Mouse (Mus musculus) midbrain, embryonic 13.5 days (tissue): ENCODE data around the gene Gbx1. TPM values are rescaled to one million over a fixed set of nuclear protein-coding genes. Genes with fewer than 3 reads are reported as not detected.

Experiments used
- ATAC-seq: fragments of 200-750 bp; cut with Nextera tagmentation; 2 replicates; pipeline ENCODE4 v1.8.0; 2017; ENCODE audit warnings: mild to moderate bottlenecking, moderate TSS enrichment, moderate library complexity
- H3K27ac ChIP-seq: fragments of 300-500 bp; sonication (generic); 2 replicates; pipeline ENCODE4 v1.5.1; 2015; ENCODE audit warnings: inconsistent platforms, mild to moderate bottlenecking, moderate library complexity
- H3K27me3 ChIP-seq: fragments of 300-500 bp; sonication (generic); 2 replicates; pipeline ENCODE4 v1.6.1; 2015; ENCODE audit warnings: mild to moderate bottlenecking, inconsistent platforms
- H3K36me3 ChIP-seq: fragments of 300-500 bp; sonication (generic); 2 replicates; pipeline ENCODE4 v1.6.1; 2015; ENCODE audit warnings: mild to moderate bottlenecking, inconsistent platforms
- H3K4me1 ChIP-seq: fragments of 300-500 bp; sonication (generic); replicated peaks from 2 replicates; pipeline ENCODE4 v1.6.1; 2015; ENCODE audit warnings: inconsistent platforms
- H3K4me2 ChIP-seq: fragments of 300-500 bp; sonication (generic); replicated peaks from 2 replicates; pipeline ENCODE4 v1.6.1; 2015; ENCODE audit warnings: moderate library complexity, mild to moderate bottlenecking, inconsistent platforms
- H3K4me3 ChIP-seq: fragments of 300-500 bp; sonication (generic); replicated peaks from 2 replicates; pipeline ENCODE4 v1.5.1; 2015; ENCODE audit warnings: mild to moderate bottlenecking, inconsistent platforms
- H3K9ac ChIP-seq: fragments of 300-500 bp; sonication (generic); replicated peaks from 2 replicates; pipeline ENCODE4 v1.6.1; 2015; ENCODE audit warnings: mild to moderate bottlenecking, inconsistent platforms
- H3K9me3 ChIP-seq: fragments of 300-500 bp; sonication (generic); 2 replicates; pipeline ENCODE4 v1.6.1; 2016; ENCODE audit warnings: mild to moderate bottlenecking, inconsistent platforms
- WGBS: fragments of 180-500 bp; shearing (Covaris S2); methylation state at CpG from one replicate; pipeline ENCODE4 v1.1.7; 2015; 5-methylcytosine and 5-hydroxymethylcytosine counted together
- polyA plus RNA-seq: library from polyadenylated mRNA; unstranded; fragments of >200 nt; fragmentation: Nextera tagmentation; extraction: Ambion mirVana; gene quantifications from 2 replicates; pipeline ENCODE4 v1.2.1, GENCODE M21; 2015

The Gbx1 gene
- polyA plus RNA-seq, 1 experiment from 2014 or later, result 0.20 TPM

DNA sequence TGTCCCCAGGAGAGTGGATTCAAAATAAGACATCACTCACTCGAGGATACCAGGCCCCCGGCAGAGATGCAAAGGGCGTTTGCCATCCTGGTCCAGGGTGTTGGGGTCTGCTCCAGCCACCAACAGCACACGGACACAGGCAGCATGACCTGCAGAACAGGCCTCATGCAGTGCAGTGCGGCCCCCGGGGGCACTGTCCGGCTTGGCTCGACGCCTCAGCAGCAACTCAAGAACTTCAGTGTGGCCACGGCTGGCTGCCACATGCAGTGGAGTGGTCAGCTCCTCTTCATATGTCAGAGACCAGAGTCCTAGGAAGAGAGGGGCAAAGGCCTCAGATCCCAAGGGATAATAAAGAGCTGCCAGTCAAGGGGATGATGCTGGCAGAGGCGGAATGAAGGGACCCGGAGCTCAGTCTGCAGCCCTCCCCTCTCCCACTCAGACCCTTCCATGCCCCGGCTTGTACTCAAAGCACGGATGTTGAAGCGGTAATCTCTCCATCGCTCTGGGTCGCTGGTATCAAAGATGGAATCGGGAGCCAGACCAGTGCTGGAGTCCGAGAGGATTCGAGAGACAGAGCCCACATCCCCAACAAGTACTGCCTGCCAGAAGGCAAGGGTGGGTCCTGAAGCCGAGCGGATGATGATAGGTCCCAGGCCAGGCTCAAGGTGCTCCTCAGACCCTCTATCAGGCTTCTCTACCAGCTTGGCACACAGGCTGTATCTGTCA lies 12.7 kb upstream of the Gbx1 start:
- Histone ChIP-seq H3K4me3 (no peak overlapping the region), H3K4me1 (no peaks in the 10 kb centered on the region), H3K27me3 (0 out of 2 replicates have a peak, but pooled peaks cover 5% of the 10 kb centered on the region), H3K9me3 (no peaks in the 10 kb centered on the region), H3K36me3 (no peaks in the 10 kb centered on the region), H3K27ac (no peak overlapping the region), H3K9ac (no peak overlapping the region), H3K4me2 (no peak overlapping the region)
- 83% methylated on average over 22 of the region's 22 CpGs for WGBS
- no peak for ATAC-seq

DNA sequence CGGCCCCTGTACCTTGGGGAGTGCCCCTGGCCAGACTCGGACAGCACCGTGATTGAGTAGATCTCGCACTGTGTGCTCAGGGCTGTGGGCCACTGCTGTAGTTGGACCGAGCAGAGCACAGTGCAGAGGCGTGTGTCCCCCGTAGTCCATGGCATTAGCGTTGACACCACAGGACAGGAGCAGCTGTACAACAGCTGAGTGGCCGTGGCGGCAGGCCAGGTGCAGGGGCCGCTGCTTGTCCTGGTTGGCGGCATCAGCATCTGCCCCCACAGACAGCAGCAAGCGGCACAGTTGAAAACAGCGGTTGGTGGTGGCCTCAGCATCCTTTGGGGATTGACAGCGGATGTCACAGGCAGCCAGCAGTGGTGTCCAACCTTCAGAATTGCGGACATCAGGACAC lies 10.6 kb upstream of the Gbx1 start:
- Histone ChIP-seq H3K9me3 (no peaks in the 10 kb centered on the region), H3K9ac (no peak overlapping the region), H3K4me1 (no peaks in the 10 kb centered on the region), H3K4me3 (no peak overlapping the region), H3K27me3 (peaks cover 12% of the 10 kb centered on the region; the same call in 1 of the 2 replicates), H3K27ac (no peak overlapping the region), H3K36me3 (no peaks in the 10 kb centered on the region), H3K4me2 (no peak overlapping the region)
- ATAC-seq, result 0 out of 2 replicates have a peak, but pooled peaks have one; percentile 41
- 68% methylated on average over 16 of the region's 16 CpGs for WGBS

DNA sequence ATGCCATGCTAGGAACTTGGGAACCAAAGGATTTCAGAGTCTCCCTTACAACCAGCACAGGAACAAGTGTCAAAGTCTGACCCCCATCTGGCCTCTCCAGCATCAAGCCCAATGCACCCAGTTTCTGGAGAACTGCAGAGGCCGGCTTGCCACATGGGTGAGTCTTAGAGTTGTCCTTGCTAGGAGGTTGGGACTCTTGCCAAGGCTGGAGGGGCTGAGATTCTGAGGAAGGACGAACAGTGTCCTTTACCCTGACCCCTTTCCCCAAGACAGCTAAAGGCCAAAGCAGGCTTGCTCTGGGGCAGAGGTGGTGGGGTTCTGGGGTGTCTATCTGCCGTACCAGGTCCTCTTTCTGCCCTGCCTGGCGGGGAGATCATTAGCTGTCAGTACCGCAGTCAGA lies 9.5 kb upstream of the Gbx1 start:
- H3K4me1 ChIP-seq, result no peaks in the 10 kb centered on the region
- H3K4me3 ChIP-seq, result no peak overlapping the region
- 74% methylated on average over 5 of the region's 5 CpGs for WGBS
- H3K4me2 ChIP-seq, result no peak overlapping the region
- no peaks in the 10 kb centered on the region for H3K36me3 ChIP-seq
- H3K27ac ChIP-seq, result no peak overlapping the region
- no peaks in the 10 kb centered on the region for H3K9me3 ChIP-seq
- H3K27me3 ChIP-seq, result peaks cover 19% of the 10 kb centered on the region; the same call in 1 of the 2 replicates
- ATAC-seq, result no peak
- no peak overlapping the region for H3K9ac ChIP-seq

DNA sequence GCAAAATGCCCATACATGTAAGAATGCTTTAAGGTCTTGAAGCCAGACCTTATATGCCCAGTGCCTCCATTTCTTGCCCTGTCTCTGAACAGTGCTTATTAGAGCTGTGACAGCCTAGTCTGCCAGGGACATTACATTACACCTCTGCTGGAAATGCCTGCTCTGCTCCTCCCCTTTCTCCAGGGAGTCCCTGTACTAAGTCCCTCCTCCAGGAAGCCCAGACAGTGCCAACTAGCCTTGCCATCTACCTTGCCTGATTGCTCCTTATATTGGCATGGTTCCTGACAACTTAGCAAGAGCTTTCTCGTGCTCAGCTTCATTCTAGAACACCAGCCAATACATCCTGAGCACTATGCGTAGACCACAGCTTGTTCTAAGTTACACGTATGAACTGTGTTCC lies 8.7 kb upstream of the Gbx1 start:
- no peaks in the 10 kb centered on the region for H3K4me1 ChIP-seq
- no peak overlapping the region for H3K4me2 ChIP-seq
- no peaks in the 10 kb centered on the region for H3K36me3 ChIP-seq
- H3K9me3 ChIP-seq, result no peaks in the 10 kb centered on the region
- peaks cover 25% of the 10 kb centered on the region; the same call in 1 of the 2 replicates for H3K27me3 ChIP-seq
- H3K9ac ChIP-seq, result no peak overlapping the region
- ATAC-seq, result no peak
- no peak overlapping the region for H3K4me3 ChIP-seq
- no peak overlapping the region for H3K27ac ChIP-seq
- WGBS, result 84% methylated on average over 3 of the region's 3 CpGs

DNA sequence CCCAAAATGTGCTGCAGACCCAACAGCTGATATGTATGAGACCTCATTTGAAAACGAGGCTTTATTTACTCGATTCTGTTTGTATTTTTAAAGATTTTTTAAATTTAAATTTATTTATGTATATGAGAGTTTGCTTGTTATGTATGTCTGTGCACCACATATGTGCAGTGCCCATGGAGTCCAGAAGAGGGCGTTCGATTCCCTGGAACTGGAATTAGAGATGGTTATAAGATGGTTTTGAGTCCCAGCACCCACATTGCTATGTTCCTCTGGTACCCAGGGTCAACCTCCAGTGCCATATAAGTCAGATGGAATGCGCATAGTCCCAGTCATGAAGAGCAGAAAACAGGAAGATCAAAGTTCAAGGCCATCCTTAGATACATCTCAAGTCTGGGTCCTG lies 7.3 kb upstream of the Gbx1 start:
- WGBS, result 60% methylated on average over 5 of the region's 5 CpGs
- Histone ChIP-seq H3K4me3 (no peak overlapping the region), H3K4me2 (no peak overlapping the region), H3K9me3 (no peaks in the 10 kb centered on the region), H3K27me3 (peaks cover 36% of the 10 kb centered on the region), H3K9ac (no peak overlapping the region), H3K4me1 (no peaks in the 10 kb centered on the region), H3K27ac (no peak overlapping the region), H3K36me3 (no peaks in the 10 kb centered on the region)
- ATAC-seq, result no peak

DNA sequence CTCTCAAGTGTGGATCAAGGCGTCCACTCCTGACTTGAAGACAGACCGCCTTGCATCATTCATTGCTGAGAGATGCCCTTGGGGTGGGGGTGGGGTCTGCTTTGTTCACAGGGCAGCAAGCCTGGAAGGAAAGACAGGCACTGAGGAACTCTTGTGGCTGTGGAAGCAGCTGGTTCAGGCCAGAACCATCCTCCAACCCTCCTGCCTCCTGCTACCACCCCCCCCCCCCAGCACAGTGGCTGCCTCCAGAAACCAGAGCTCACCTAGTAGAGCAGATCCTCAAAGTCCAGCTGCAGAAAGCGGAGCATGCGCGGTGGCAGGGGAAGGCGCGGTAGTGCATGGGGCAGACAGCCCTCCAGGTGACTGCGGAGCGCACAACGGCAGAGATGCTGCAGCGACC lies 6.4 kb upstream of the Gbx1 start:
- no peaks in the 10 kb centered on the region for H3K9me3 ChIP-seq
- no peak overlapping the region for H3K9ac ChIP-seq
- ATAC-seq, result no peak
- H3K4me1 ChIP-seq, result no peaks in the 10 kb centered on the region
- H3K27ac ChIP-seq, result no peak overlapping the region
- no peak overlapping the region for H3K4me3 ChIP-seq
- H3K4me2 ChIP-seq, result no peak overlapping the region
- H3K36me3 ChIP-seq, result no peaks in the 10 kb centered on the region
- WGBS, result 48% methylated on average over 11 of the region's 11 CpGs
- peaks cover 42% of the 10 kb centered on the region for H3K27me3 ChIP-seq

DNA sequence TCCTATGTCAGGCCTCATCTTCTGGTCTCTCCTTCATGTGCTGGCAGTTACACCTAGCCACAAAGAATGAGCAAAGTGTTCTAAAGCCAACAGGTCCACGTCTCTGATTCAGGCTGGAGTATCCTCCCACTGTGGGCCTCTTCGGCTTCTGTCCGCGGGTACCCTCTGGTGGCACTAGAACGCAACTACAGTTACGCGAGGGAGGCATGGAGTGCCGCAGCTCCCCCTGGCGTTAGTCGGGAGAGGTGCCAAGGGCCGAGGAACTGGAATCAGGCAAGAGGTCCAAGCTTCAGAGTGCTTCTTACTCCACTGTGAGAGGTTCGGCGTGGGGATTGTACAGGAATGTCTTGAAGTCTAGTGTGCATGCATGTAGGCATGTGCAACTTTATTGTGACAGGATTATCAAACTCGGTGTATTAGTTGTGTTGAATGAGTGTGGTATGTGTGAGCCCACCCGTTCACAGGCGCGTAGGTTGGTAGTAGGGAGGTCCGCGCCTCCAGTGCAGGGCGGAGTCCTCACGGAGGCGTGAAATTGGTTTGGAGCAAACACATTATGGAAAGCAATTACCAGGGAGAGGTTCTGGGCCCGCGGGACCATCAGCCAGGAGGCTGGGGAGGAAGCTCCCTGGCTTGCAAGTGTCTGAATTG lies 3.2 kb upstream of the Gbx1 start:
- no peak overlapping the region for H3K27ac ChIP-seq
- 20% methylated on average over 24 of the region's 24 CpGs for WGBS
- H3K4me1 ChIP-seq, result peaks cover 16% of the 10 kb centered on the region
- H3K36me3 ChIP-seq, result no peaks in the 10 kb centered on the region
- peaks cover 74% of the 10 kb centered on the region for H3K27me3 ChIP-seq
- no peaks in the 10 kb centered on the region for H3K9me3 ChIP-seq
- H3K9ac ChIP-seq, result no peak overlapping the region
- peak; percentile 63 for ATAC-seq
- H3K4me2 ChIP-seq, result no peak overlapping the region
- H3K4me3 ChIP-seq, result no peak overlapping the region

DNA sequence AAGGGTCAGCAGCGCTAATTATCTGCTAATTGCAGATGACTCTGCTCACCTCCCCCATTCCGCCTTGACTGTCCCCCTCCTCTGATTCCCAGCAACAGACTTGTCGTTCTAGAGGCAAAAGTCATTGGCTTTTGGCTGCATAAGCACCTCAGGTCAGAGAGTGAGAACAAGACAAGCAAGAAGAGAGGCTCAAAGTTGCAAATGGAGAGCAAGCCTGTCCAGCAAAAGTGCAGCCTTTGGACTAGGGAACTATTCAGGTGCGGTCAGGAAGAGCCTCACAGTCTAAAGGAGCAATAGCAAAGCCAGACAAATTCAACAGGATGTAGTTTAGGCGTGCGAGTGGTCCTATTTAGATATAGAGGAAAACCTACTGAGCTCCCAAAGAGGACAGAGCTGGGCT lies 778 bp upstream of the Gbx1 start:
- no peak overlapping the region for H3K9ac ChIP-seq
- 18% methylated on average over 6 of the region's 6 CpGs for WGBS
- H3K36me3 ChIP-seq, result no peaks in the 10 kb centered on the region
- H3K27me3 ChIP-seq, result peaks cover 92% of the 10 kb centered on the region
- no peak overlapping the region for H3K27ac ChIP-seq
- H3K9me3 ChIP-seq, result no peaks in the 10 kb centered on the region
- ATAC-seq, result no peak
- H3K4me1 ChIP-seq, result peaks cover 16% of the 10 kb centered on the region
- no peak overlapping the region for H3K4me2 ChIP-seq
- H3K4me3 ChIP-seq, result no peak overlapping the region

DNA sequence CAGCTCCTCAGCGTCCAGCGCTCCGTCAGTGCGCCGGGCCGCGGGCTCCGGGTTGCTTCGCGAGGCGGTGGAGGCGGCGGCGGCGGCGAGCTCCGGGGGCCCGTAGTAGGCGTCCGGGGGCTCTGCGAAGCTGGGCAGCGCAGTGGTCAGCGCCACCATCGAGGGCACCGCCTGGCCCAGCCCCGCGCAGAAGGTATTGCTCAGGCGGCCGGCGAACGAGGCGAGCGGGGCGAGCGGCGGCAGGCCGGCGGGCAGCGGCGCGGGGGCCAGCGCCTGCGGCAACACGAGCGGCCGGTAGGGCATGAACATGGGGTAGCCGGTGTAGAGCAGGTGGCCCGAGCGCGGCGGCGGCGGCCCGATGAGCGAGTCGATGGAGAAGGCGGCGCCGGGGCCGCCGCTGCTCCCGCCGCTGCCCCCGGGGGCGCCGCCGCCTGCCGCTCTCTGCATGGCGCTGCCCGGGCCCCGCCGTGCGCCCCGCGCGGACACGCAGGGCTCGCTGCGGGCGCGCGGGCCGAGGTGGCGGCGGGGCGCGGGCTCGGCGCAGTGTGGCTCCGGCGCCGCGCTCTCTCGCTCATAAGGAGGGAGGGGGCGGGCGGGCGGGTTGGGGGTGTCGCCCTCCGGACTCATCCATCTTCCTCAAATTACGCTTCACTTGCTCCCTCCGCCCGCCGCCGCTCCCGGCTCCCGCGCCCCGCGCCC lies 663 bp downstream of the Gbx1 start:
- H3K9me3 ChIP-seq, result no peaks in the 10 kb centered on the region
- H3K9ac ChIP-seq, result peak overlapping the region; percentile 63
- peaks cover 16% of the 10 kb centered on the region for H3K4me1 ChIP-seq
- under 1% methylated on average over 46 of the region's 109 CpGs for WGBS
- H3K36me3 ChIP-seq, result no peaks in the 10 kb centered on the region
- ATAC-seq, result peak; percentile 38
- peak overlapping the region; percentile 48 for H3K4me3 ChIP-seq
- peaks cover 98% of the 10 kb centered on the region for H3K27me3 ChIP-seq
- no peak overlapping the region for H3K27ac ChIP-seq
- H3K4me2 ChIP-seq, result peak overlapping the region; percentile 90

DNA sequence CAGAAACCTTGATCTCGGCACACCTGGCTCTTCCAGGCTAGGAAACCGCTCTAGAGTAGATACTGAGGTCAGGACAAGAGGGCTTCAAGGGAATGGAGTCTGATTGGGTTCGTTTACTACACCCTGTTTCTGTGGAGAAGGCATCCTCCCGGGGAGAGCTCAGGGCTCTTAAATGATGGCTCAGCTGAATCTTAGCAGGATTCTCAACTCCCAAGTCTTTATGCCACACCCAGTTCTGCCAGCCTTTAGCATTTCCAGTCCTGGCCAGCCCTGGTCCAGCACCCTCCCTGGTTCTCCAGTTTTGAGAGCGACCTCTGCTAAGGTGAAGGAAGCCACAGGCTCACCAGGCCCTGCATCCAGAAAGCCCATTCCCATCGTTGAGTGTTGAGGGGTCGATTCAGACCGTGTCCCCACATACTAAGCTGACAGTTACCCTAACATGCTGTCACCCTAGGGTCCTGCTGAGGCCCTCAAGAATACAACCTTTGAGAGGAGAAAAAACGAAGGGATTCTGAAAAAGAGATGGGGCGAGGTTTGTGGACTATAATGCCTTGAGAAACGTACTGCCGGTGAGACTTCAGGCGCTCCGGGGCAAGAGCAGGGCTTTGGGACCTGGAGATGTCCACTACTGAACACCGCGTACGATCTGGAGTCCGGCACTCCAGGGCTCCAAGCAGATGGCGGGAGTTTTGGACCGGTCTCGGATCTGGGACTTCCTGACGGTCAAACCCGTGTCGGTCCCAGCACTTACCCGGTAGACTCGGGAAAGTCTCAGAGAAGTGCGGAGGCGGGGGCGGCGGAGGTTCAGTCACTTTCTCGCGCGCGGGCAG lies 1.4 kb downstream of the Gbx1 start:
- H3K9ac ChIP-seq, result peak overlapping the region; percentile 63; the same call in 1 of the 2 replicates
- no peak for ATAC-seq

DNA sequence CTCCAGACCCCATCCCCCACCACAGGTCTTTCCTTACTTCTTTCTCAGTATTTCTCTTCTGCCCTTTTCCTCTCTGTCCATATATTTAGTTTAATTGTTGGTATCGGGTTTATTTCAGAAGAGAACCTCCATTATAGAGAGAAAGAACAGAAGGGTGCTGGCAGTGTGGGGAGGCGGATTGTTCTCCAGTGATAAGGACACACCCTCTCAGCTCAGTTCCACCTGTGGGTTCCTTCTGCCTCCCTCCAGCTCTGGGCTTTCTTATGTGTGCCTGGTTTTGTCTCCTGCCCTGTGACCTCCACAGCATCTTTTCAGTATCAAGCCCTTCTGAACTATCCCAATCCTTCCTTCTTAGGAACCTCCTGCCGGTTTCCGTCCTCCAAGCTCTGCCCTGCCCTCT lies 2.5 kb downstream of the Gbx1 start:
- peaks cover 16% of the 10 kb centered on the region for H3K4me1 ChIP-seq
- H3K4me3 ChIP-seq, result no peak overlapping the region

More for the DNA sequence above, 1.4 kb downstream of the Gbx1 start:
- Histone ChIP-seq H3K36me3 (no peaks in the 10 kb centered on the region), H3K27ac (no peak overlapping the region), H3K27me3 (peaks cover 92% of the 10 kb centered on the region), H3K9me3 (no peaks in the 10 kb centered on the region), H3K4me1 (peaks cover 16% of the 10 kb centered on the region), H3K4me2 (peak overlapping the region; percentile 90), H3K4me3 (peak overlapping the region; percentile 48)
- 3% methylated on average over 34 of the region's 34 CpGs for WGBS

More for the DNA sequence above, 2.5 kb downstream of the Gbx1 start:
- H3K9ac ChIP-seq, result no peak overlapping the region
- H3K27me3 ChIP-seq, result peaks cover 93% of the 10 kb centered on the region
- H3K4me2 ChIP-seq, result no peak overlapping the region
- ATAC-seq, result no peak
- no peaks in the 10 kb centered on the region for H3K9me3 ChIP-seq
- H3K27ac ChIP-seq, result no peak overlapping the region
- WGBS, result 20% methylated on average over 4 of the region's 4 CpGs
- no peaks in the 10 kb centered on the region for H3K36me3 ChIP-seq
